Mouse (Mus musculus): ENCODE results near the gene Iqck.

Gene Iqck

DNA sequence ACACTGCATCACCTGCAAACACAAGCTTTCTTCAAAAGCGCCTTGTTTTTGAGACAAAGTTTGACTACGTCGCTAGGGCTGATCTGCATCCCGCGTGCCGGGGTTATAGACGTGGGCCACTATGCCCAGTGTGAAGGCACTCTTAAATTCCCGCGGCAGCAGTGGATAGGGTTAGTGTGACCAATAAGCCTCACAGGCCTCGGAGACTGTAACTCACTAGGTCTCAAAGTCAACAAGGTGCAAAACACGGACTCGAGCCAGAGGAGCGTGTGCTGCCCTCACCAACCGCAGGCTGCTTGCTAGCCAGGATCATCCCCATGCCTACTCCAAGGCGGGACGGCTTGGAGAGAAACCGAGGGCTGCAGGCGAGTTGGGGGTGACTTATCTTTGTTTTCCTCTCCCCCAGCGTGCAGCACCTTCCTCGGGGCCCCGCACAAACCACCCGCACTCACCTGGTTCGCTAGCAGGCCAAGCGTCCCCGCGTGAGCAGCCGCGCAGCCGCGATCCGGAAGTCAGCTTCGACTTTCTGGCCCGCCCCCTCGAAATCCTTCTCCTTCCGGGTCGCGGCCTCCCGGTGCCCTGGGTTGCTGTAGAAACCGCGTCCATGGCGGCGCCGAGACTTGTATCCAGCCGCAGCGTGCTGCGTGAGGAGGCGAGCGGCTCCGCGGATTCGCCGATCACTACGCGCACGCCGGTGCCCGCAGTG is at the start of gene Iqck:
Iqck (plus strand) TSS at position 582 of the 706 bp plus-strand sequence.
- in situ Hi-C loops (cut with MboI, MseI): loop anchor here (10.0 kb wide), 1 partner anchor 139 kb away; the partner anchor contains the start of gene Gprc5b

DNA sequence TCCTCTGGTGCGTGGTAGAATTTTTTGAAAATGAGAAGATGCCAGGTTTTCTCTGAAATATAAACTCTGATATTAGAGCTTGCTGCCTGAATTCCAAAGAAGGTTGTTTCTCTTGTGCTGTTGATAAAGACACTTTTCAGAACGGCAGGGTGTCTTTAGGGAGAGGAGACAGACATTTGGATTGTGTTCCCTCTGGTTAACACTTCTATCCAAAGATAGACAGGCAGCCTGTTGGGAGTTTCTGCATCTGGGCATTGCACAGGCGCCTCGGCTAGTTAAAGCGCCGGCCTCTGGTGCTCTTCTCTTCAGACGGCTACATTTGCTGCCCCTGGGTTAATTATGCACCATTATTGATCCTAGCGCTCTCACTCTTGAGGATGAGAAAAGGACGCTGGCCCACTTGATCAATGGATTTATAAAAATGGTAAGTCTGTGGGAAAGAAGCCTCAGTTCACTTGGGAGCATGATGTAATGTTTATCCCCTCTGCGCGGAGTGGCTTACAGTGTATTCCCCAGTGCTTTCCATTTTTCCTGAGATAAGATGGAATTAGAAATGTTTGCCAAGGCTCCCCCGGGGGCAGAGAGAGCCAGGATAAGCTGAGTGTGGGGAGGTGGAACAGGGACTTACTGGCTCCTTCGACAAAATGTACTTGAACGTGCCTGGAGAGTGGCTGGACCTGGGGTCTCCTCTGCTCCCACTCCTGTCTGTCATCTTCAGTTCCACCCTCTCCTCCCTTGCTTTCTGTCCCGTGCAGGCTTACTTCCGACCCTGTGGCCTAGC is 48.7 kb upstream of the Iqck start:
- in situ Hi-C loops (cut with MboI, MseI): no loop called here

DNA sequence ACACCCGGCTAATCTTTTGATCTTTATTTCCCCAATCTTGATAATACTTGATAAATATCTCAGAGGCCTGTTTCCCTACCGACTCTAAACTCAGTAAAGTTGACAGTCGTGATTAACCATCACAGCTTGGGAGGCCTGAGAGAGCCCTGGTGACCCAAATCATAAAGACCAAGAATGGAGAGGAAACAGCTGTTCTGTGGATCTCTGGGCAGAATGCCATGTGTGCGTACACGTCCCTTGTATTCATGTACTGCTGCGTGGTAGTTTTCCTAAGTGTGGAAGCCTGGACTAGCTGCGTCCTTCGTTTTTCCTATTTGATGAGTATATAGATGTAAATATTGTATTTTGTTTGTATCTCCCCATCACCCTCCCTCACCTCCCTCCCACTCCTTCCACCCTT is 47.7 kb upstream of the Iqck start:
- in situ Hi-C loops (cut with MboI, MseI): no loop called here

DNA sequence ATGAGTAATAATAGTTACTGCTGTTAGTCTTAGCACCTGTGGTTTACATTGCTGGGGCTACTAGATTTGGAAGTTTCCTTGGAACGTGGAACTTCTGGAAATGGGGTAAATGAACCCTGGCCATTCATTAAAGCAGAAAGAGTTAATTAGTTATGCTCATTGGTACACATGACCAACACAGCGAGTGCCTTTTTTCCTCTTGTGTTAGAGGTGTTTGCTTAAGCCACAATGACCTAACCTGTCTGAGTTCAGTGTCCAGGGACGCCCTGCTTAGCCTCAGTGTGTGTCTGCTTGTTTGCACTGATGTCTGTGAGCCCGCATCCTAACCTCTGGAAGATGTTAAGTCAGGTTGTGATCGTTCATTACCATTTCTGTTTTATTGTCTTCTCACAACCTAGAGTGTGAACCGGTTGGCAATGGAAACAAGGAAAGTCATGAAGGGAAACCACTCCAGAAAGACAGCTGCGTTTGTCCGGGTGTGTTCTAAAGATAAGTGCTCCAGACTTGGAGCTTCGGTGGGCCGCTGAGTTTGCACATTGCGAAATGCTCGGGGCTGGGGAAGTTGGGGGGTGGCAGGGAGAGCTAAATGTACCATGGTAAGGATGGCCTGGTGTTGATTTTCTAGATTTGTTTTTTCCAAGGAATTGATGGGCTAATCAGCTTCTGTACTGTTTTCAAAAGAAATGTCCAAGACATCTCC is 44.0 kb upstream of the Iqck start:
- in situ Hi-C loops (cut with MboI, MseI): no loop called here

DNA sequence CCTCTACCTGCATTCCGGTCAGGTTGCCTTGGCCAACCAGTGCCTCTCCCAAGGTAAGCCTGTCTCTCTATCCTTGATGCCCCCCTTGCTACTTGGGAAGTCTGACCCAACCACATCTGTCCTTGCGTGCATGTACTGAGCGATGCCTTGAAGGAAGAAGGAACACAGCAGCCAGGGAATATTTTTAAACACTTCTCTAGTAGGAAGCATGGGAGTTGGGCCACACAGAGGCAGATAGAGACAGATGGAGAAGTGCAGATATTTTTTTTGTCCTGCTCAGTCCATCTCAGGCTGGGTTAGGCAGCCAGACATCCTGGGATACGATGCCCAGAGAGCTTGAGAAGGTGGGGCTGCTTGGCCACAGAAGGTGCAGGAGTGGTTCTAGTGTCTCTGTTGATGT is 42.0 kb upstream of the Iqck start:
- in situ Hi-C loops (cut with MboI, MseI): no loop called here

DNA sequence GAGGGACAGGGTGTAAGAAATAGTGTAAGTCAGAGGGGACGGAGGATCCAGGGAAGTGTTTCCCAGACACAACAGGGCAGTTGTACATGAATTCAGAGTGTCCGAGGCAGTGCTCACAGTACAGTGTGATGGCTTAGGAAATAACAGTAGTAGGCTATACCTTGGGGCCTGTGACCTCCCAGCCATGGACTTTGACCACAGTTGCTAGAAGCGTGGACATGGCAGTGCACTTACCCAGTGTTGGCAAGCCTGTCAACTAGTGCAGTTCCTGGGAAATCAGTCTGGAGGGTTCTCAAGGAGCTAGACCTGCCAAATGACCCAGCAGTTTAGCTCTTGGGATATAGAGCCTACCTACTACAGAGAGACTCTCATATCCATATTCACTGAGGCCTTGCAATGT is 39.3 kb upstream of the Iqck start:
- in situ Hi-C loops (cut with MboI, MseI): no loop called here

DNA sequence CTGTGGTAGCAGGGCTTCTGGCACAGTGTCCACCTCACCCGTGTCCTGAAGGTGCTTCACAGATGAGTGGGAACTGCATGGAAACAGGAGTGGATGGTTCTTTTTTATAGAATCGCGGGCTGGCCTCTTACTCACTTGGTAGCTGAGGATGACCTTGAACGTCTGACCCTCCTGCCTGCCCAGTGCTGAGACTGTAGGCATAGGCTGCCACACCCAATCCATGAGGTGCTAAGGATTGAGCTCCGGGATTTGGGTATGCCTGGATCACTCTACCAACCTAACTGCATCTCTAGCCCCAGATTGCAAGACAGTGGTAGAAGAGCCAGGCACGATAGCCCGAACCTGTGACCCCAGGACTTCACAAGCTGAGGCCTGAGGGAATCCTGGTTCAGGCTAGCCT is 37.8 kb upstream of the Iqck start:
- in situ Hi-C loops (cut with MboI, MseI): no loop called here

DNA sequence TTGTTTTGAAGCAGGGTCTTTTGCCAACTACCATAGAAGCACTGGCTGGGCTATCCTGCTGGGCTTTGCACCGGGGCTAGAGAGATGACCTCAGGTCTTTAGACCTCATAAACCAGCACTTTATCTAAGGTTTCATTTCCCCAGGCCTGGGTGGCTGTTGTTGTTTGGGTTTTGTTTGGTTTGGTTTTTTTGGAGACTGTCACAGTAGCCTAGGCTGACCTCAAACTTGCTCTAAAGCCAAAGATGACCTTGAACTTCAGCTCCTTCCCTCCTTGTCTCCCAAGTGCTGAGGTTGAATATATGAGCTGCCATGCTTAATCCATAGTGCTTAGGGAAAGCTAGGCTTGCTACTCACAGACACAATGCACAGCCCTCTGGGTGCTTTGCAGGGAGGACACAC is 35.9 kb upstream of the Iqck start:
- in situ Hi-C loops (cut with MboI, MseI): no loop called here

DNA sequence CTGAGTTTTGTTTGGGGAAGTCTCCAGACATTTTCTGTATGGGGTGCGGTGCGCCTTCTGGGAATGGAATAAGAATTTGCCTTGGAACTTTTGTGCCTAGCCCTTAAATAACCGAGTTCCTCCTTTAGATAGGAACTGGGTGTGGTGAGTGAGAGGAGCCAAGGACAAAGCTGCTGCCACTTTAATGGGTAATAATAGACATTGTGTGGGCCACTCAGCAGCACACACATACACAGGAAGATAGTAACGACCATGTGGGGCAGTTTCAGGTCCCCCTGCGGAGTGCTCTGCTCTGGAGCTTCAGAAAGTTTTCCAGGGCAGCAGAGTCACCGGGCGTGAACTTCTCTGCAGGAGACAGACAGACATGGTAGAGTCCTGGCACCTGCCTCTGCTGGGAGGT is 34.2 kb upstream of the Iqck start:
- in situ Hi-C loops (cut with MboI, MseI): no loop called here

DNA sequence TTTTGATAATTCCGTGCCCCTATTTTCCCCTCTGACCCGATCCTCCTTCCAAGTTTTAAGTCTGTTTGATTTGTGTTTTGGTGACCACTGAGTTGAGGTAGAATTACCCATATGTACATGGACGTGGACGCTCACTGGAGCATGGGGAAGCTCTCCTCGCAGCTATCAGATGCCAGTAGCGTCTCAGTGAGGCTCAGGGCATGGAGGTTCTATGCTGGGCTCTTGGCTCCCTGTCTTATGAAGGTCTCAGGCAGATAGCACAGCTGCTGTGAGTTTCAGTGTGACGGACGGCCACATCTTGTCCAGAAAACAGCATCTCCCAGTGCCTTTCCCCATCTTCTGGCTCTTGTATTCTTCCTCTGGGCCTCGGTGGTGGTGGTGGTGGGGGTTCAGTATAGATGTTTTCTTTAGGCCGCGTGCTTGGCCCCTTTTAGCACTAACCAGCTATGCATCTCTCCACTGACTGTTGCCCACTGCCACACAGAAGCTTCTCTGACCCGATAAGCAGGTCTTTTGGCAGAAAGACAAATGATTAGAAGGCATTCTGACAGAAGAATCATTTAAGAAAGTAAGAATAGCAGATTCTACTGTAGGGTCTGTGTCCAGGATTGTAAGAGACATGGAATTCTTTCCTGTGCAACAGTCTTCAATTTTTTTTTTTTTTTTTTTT is 33.5 kb upstream of the Iqck start:
- in situ Hi-C loops (cut with MboI, MseI): no loop called here

DNA sequence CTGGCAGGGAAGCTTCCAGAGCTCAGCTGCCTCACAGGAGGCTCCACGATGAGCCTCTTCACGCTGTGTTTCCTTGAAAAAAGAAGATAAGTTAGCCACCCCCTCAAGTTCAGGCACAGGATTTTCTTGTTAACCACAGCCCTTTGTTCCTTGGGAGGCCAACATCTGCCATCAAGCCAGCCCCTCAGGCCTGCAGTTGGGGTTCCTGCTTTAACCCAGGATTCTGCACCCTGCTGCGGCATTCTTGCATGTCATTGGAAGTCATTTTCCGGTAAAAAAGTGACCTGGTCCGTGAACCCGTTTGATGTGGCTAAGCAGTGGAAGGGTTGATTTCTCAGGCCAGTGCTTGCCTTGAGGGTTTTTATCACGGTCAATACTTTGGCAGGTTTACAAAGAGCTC is 31.1 kb upstream of the Iqck start:
- in situ Hi-C loops (cut with MboI, MseI): no loop called here

DNA sequence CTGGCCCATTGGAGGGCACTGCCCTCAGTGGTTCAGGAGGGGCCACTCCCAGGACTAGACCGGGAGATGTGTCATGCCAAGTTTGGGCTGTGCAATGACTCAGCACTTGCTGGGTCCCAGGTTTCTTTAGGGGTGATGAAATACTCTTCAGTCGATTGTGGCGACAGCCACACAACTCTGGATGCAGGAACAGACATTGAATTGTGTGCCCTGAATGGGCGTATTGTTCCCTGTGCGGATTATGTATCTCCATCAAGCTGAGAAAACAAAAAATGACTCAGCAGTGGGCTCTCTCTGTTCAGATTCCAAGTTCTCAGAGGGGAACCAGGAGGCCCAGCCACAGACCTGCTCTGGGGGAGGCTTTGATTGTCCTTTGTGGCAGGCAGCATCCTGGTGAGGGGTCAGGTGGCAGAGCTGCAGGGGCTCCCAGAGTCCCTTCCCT is 27.6 kb upstream of the Iqck start:
- in situ Hi-C loops (cut with MboI, MseI): no loop called here

DNA sequence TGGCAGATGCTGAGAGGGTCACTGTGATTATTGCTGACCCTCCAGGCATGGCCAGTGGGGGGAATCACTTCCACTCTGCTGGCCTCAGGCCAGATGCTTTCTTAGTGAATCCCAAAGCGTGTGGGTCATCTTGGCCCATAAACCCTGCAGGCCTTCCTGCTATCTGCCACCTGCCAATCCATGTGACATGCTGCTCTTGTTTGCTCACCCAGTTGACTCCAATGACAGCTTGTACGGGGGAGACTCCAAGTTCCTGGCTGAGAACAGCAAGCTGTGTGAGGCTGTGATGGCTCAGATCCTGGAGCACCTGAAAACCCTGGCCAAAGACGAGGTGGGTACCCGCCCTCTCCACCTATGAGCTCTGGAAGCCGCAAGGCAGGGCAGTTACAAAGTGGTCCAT is 17.7 kb upstream of the Iqck start:
- in situ Hi-C loops (cut with MboI, MseI): no loop called here

DNA sequence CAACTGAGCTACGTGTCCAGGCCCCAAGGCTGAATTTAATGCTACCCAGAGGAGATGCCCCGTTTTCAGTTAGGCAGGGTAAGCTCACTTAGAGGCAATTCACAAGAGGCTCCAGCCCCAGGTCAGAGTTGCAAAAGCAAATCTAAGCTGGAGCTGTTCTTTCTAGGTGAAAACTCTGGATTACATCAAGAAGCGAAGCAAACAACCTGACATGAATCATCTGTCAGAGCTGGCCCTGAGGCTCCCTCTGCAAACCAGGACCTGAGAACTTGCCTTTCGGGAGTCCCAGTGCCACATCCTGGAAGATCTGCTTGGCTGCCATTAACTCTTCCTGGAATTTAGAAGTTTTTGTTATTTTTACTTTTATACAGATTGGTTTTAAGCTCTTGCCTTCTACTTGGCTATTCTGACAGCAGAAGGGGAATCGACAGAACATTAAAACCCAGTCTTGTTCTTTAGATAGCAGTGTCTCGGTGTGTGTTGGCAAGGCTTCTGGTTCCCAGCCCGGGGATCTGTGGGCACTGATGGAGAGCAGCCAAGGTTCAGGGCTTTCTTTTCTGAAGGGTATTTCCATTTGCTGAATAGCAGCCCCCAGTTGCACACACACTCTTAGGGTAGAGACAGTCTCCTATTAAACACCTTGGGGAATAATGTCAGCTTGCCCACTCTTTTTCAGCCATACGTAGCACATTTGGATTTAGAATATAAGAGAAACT is 14.4 kb upstream of the Iqck start:
- in situ Hi-C loops (cut with MboI, MseI): no loop called here

DNA sequence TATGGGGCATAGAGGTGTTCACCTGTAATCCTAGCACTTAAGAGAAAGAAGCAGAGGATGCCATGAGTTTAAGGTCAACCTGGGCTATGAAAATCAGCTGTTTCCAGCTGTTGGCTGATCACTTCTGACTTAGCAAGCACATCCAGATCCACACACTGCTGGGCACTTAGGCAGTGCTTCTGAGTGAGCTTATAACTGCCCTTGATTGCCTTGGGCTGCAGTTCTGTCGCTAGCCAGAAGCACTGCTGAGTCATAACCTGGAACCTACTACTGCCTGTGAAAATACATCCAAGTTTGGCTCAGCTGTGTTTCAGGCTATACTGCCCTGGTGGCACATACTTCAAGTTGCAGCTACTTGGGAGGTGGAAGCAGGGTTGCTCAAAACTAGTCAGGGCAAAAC is 13.8 kb upstream of the Iqck start:
- in situ Hi-C loops (cut with MboI, MseI): no loop called here

DNA sequence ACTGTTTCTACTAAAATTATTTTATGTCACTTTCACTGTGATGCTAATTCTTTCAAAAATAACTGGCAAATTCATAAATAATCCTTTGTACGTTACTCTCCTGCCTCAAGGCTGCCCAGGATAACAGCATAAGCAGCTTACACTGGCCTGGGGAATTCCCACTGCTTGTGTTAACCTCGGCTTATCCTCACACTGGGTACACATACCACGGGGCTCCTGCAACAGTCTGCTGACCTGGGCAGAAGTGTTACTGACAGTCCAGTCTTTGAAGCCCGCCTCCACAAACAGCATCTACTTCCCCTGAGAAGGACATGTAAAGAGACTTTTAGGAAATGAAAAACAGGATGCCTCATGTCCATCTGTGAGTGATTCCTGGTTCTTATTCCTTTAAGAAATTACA is 12.6 kb upstream of the Iqck start:
- in situ Hi-C loops (cut with MboI, MseI): no loop called here

DNA sequence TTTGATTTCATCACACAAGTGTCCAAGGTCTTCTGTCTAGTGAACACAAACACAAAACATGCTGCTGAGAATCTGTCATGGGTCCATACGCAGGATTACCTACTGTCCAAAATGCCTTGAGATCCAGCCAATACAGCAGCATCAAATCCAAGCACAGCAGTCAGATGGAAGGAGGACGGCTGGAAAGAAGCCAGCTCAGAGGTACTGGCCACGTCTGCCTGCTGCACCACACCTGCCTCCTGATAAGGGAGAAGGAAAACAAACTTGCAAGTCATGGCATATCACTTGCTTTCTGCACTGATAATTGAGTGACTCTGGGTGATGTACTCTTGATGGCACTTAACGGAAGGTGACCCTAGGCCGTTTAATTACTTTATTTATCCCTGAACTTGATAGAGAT is 10.4 kb upstream of the Iqck start:
- in situ Hi-C loops (cut with MboI, MseI): no loop called here

DNA sequence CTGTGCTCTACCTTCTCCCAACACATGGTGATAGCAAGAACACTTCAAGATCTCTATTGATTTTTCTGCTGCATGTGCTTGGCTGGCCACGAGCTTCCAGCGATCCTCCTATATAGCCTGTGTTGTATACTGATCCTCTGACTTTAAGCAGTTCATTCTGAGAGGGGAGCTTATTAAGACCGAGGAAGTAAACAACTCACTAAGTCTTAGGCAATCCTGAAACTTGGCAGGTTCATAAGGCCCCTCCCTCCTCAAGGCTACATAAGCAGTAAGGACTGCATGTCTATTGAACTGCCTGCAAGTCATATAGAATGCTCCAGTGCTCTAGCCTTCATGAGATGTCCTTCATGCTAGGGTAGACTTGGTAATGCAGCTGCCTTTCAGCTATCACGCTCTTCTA is 9.2 kb upstream of the Iqck start:
- in situ Hi-C loops (cut with MboI, MseI): no loop called here

DNA sequence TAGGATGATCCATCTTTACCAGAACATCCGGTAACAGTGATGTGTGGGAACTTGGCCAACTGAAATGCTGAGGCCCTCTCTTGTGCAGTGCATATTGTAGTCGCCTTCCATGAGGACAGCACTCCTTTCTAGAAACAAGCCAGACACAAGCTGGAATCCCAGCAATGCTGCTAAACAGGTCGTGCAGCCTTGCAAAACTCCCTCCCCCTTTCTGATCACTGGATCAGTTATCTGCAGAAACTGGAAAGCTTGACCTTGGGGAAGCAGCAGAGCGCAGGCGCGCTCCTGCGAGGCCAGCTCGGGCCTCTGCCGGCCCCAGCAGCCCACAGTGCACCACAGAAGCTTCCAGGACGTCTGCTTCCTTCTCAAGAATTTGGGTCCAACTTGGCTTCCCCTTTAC is 6.8 kb upstream of the Iqck start:
- in situ Hi-C loops (cut with MboI, MseI): no loop called here

DNA sequence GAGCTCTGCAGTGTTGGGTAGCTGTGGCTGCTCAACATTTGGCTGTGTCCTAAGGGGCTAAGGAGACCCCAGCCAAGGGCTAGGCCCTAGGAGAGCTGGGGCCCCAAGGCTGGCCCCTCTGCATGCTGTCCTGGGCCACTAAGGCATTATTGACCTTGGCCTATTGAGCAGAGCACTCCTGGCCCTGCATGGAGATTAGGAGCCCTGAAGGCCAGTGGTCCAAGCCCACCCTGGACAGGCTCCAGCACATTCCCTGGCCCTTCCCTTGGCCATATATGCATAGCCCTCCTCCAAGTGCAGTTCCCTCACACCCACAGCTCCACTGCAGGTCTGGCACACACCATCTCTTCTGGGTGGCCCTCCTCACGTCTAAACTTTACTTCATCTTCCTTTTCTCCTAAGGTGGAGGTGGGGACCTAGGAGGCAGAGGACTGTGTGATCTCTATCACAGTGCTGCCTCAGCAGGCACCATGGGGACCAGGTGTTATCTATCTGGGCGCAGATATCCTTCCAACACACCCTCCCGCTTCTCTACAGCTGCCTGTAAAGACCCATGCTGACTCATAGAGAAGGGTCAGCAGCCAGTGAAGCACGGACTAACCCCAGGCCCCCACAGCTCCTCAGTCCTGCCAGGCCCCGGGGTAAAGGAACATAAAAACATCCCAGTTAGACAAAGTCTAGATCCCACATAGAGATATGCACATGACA is 5.9 kb upstream of the Iqck start:
- in situ Hi-C loops (cut with MboI, MseI): loop anchor here (10.0 kb wide), 1 partner anchor 145 kb away; the partner anchor contains the start of gene Gprc5b

Measured in T-helper 2 cell (primary cell).